Mouse (Mus musculus) adrenal gland, postnatal 25 days (tissue): ENCODE results near the gene Barhl1. TPM values are rescaled to one million over a fixed set of nuclear protein-coding genes. Genes with fewer than 3 reads are reported as not detected.
A peak's percentile ranks its signal among the peaks of the same experiment; 100 is the strongest.

ENCODE experiments used
- DNase-seq: peaks from one replicate; pipeline ENCODE4 v3.0.0; 2021; ENCODE audit warnings: mixed read lengths
- long read RNA-seq: library from polyadenylated mRNA; stranded (forward); transcript quantifications from one replicate; pipeline ENCODE4 v2.0.0, GENCODE M21; 2021
- total RNA-seq: library from RNA; stranded (reverse); gene quantifications from 2 replicates; pipeline ENCODE4 v1.2.3, GENCODE M21; 2021

The Barhl1 gene
- total RNA-seq, result not detected in 2 replicates
- long read RNA-seq, result 0 reads

GRCm38 (mm10) chr2:28916513-28916865 is at the start of gene Barhl1:
TSS of gene Barhl1 (minus strand) at chr2:28916668.
- no peak for DNase-seq

- DNase-seq, result no peak
Observed at GRCm38 (mm10) chr2:28963565-28963964, 47.1 kb upstream of the Barhl1 start.

GRCm38 (mm10) chr2:28961636-28962035 is 45.2 kb upstream of the Barhl1 start:
- no peak for DNase-seq

DNA sequence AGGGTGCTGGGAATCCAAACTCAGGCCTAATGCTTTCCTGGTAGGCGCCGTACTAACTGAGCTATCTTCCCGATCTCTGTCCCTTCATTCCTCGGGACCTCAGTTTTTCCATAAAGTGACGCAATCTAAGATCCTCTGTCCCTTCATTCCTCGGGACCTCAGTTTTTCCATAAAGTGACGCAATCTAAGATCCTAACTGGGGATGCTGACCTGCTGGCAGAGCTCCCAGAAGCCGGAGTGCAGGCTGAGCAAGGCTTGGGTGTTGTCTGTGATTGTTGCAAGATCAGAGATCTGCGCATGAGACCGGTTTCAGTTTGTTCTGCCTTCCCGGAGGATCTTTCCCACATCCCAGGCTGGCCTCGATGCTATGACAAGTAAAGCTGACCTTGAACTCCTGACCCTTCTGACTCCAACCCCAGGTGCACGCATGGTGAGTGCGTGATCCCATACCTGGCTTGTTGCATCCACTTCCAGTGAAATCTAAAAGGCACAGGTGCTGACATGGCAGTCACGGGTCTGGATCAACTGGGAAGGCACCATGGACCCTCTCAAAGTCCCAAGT is 44.6 kb upstream of the Barhl1 start:
- no peak for DNase-seq

GRCm38 (mm10) chr2:28956874-28957273 is 40.4 kb upstream of the Barhl1 start:
- no peak for DNase-seq

- DNase-seq, result no peak
Observed at GRCm38 (mm10) chr2:28954595-28954994, 38.1 kb upstream of the Barhl1 start.

- DNase-seq, result no peak
Observed at GRCm38 (mm10) chr2:28952981-28953380, 36.5 kb upstream of the Barhl1 start.

- DNase-seq, result no peak
Observed at GRCm38 (mm10) chr2:28946312-28946711, 29.8 kb upstream of the Barhl1 start.

GRCm38 (mm10) chr2:28945388-28945787 is 28.9 kb upstream of the Barhl1 start:
- DNase-seq, result no peak

DNA sequence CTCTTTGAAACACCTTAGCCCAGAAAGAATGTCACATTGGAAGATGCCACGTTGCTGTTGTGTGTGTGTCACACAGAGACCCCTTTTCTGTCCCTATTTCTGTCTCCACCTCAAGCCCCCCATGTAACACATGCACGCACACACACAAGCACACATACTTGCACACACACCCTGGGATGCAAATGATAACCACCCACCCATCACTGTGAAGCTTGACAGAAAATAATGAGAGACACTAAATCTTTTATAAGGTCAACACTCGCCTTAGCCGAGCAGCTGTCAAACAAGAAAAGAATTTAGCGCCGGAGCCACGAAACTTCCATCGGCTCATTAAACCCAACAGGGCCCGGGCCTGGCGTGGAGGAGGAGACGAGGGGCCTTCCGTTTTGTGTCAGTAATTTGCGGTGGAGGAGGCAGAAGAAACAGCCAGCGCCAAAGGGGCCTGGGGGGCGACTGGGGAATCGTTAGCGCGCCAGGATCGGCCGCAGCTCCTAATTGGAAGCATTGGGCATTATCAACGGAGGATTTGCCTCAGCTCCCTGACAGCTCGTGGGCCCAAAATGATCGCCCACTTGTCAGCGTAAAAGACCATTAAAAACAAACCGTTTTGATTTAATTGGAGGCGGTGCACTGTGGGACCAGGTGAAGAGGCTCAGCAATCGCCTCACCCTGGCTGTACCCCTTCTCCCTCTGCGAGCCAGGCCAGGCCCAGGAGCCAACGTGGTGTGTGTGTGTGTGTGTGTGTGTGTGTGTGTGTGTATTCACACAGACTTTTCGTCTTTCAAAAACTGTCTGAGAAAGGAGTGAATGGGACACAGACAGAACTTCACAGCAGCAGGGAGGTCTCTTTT is 27.4 kb upstream of the Barhl1 start:
- DNase-seq, result no peak

GRCm38 (mm10) chr2:28938997-28939396 is 22.5 kb upstream of the Barhl1 start:
- DNase-seq, result no peak

- DNase-seq, result no peak
Observed at GRCm38 (mm10) chr2:28930571-28930970, 14.1 kb upstream of the Barhl1 start.

GRCm38 (mm10) chr2:28923912-28924311 is 7.4 kb upstream of the Barhl1 start:
- peak; percentile 84 for DNase-seq

- no peak for DNase-seq
Observed at GRCm38 (mm10) chr2:28919001-28919400, 2.5 kb upstream of the Barhl1 start.

DNA sequence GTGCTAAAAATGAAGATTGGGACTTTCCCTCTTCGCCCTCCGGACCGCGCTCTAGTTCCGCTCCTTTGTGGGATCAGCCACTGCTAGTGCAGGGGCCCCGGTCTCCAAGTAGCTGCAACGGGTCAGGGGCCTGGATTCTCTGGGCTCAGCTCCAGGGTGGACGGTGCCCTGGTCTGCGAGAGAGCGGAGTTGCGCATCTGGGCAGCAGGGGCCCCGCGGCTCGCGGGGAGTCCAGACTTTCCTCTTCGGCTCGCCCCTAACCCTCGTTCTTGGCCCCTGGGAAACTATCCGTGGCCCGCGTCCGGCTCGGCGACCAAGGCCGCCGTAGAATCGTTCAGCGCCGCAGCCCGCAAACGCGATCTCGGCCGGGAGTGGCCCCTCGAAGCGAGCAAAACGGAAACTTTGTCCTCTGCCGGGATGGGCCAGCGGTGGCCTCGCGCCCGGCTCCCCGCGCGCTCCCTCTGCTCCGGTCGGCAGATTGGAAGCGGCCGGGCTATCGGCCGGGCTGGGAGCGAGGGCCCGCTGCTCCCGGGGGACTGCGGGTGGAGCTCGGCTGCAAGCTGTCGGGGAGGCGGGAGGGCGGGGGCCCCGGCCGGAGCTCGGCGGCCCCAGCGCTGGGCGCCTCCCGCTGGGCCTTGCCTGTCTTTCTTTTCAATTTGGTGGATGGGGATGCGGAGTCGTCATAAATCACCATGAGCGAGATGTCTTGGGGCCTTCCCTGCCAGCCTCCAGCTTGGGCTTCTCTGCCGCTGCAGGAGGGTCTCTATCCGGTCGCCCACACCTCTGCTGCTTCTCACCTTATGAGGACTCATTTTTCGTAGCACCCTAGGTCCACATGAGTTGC is 1.3 kb upstream of the Barhl1 start:
- DNase-seq, result peak; percentile 12

DNA sequence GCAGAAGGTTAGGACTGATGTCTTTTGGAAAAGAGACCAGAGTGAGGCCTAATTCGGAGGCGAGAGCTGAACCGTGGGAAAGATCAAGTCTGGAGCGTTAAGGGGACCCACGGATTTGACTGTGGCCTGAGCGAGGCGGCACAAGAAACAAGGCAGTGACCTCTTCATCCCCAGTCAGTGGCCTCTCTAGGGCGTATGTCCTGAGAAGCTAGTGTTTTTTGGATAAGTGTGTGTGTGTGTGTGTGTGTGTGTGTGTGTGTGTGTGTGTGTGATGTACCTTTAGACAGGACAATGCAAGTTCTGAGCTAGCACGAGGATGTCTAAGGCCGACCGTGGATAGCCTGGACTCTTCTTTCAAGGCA is 669 bp upstream of the Barhl1 start:
- DNase-seq, result no peak

- peak; percentile 76 for DNase-seq
Observed at GRCm38 (mm10) chr2:28915768-28916512, 528 bp downstream of the Barhl1 start.

DNA sequence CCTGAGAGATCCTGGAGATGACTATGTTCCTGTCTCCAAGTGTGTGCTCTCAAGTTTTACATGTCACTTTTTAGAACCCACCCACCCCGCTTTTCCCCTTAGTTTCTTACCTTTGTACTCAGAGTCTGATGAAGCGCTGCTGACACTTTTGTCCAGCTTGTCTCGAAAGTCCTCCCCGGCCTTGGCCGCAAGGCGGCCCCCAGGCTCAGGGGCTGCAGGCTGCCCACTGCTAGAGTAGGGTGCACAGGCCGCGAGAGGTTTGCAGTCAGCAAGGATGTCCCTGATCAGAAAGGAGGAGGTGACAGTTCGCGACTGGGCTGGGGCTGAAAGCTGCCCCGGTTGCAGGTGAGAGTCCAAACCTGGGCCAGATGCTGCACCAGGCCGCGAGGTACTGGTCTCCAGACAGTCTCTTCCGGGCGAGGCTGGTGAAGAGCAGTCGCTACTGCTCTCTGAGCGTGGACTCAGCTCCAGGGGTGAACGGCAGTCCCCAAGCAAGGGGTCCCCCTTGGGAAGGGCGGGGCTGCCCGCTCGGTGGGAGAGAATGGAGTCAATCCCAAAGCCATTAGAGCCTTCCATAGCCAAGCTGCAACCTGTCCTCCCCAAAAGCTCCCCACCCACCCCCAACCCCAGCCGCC is 1.2 kb downstream of the Barhl1 start:
- no peak for DNase-seq

DNA sequence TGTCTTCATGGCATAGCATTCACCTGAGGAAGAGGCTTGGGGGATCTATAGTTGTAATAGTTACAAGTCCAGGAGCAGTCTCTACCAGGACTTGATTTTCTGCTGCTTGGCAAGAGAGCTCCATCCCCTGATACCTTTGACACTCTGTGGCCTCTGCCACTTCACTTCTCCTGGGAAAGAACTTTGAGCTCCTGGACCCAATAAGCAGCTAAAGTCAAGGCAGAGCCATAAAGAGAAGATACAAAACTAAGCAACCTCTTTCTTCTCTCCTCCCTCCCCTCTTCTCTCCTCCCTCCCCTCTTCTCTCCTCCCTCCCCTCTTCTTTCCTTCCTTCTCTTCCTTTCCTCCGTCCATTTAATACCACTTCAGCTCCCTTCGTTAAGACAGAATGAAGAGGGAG is 2.3 kb downstream of the Barhl1 start:
- DNase-seq, result no peak

DNA sequence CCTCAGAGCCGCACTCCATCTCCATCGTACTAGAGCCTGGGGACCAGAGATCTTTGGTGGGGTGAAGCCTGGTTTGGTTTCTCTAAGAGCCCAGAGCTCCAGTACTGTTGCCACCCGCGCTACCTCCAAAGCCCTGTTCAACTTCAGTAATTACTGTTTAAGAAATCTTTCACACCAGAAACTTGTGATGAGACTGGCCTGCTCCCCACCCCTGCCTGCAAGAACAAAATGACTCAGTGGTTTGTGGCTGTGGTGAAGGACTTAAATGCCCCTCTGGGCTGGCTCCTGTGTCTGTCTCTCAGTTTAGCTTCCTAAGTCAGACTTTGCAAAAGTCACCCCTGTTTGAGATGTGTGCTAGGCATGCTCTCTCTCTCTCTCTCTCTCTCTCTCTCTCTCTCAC is 3.5 kb downstream of the Barhl1 start:
- no peak for DNase-seq

DNA sequence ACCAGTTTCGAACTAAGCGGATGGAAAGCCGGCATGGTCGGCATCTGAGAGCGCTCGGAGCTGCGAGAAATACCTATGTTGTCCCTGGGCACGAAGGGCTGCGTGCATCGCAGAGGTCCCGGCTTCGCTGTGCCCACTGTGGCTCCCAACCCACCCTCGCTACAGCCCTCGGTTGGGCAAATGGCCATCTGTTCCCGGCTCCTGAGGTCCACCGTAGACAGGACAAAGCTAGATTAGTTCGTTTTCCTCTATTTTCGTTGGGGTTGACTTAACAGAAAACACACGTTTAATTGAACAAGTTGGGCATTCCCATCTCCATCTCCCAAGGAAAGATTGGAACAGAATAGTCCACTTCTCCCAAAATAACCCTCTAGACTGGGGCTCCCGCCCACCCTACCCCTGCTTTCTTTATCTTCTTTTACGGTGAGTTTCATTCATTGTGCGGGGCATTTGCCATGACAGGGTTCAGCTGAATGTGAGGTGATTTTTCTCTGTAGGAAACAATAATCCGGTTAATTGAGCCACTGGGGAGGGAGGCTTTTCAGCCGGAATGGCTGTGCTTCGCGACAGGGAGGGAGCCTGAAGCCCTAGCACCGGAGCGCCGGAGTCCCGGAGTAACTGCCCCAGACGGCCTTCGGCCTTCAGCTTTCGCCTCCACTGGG is 4.3 kb downstream of the Barhl1 start:
- DNase-seq, result no peak
